Mouse (Mus musculus) MEL-GATA-1-ER (cell line): Measurements from ENCODE around the gene Csdc2.

Experiments
- DNase-seq: peaks from one replicate; pipeline ENCODE4 v3.0.0-alpha.2; 2012; ENCODE audit warnings: low read depth; ENCODE audit errors: extremely low read depth

Csdc2 gene

DNA sequence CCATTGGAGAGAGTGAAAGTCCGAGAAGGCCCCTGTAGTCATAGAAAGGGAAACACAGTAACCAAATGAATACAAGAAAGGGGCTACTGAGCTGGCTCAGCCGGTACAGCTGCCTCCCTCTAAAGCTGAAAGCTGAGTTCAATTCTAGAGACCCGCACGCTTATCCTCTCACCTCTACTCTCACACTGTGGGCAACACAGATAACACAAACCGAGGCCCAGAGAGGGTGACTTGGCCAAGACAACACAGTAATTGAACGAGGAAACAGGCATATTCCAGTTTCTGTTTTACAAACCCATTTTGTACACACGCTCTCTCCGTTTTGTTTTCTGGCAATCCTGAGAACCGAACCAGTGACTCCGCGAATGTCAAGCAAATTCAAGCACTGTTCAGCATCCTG lies 11.6 kb upstream of the Csdc2 start:
- DNase-seq: peak; percentile 52

DNA sequence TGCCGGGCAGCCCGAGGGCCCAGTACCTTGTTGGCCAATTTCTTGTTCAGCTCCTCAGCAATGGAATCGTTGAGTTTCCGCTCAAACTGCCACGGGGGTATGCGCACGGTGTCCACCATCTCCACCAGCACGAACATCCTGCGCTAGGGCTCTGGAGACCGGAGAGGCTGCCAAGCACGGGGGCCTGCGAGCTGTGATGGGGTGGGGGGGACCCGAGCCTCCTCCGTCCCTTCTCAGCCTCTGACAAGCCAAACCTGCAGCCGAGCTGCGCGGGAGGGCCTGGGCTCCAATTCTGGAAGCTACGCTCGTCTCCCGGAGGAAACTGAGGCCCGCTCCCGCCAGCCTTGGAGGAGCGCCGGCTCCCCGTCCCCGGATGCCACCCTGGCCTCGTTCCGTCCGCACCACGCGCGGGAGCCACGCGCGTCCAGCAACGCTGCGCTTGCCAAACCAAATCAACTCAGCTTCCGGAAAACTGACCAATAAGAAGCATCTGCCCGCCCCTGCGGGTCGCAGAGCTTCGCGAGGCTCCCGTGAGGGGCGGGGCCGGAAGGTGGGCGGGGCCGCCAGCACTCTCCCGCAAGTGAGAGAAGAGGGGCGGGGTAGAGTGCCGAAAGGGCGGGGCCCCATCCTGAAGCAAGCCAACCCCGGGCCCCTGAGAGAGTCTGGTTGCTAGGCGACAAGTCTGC lies 10.7 kb upstream of the Csdc2 start, which contains the start of gene Polr3h:
TSS of gene Polr3h (minus strand) at position 481 of the 686 bp plus-strand sequence.
- peak; percentile 90 for DNase-seq

DNA sequence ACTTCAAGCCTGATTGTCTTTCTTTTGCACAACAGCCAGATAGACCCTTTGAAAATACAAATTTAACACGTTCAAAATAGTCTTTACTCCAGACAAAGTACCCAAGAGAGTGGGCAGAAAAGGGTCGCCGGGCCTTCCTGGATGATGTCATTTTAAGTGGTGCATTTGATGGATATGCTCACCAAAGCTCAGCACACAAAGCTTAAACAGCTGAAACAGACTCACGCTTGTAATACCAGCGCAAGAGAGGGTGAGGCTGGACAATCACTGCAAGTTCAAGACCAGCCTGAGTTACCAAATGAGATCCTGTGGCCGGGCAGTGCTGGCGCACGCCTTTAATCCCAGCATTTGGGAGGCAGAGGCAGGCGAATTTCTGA lies 10.1 kb upstream of the Csdc2 start:
- no peak for DNase-seq

DNA sequence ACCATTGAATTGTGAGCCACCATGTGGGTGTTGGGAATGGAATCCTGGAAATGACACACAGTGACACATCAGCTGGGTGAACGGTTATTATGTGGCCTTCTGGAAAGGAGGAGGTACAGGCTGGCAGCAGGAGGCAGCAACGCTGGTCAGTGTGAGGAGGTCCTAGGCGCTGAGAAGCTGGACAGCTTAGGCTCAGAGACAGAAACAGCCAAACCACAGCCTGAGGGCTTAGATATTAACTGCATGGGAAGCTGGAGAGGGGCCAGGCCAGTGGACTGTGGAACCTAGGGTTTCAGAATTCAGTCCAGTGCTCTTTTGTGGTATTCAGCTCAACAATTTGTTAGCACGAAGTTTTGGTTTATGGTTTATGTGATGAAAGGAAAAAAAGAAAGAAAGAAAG lies 8.8 kb upstream of the Csdc2 start:
- DNase-seq: no peak

DNA sequence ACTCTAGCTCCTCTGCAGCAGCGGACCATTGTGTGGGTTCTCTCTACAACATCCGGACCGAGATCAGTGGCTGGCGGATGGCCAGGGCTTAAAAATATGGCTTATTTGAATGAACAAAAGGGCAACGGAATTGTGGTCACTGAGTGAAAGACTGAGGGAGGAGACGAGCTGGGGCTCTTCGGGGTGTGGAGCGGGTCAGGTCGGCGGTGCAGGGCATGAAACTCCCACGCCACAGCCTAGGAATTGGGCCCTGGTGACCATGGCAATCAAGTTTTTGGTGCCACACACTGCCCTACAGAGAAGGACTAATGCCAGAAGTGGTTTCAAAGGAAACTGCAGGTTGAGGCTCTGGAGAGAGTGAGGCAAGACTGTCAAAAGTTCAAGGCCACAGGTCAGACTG lies 8.3 kb upstream of the Csdc2 start:
- no peak for DNase-seq

DNA sequence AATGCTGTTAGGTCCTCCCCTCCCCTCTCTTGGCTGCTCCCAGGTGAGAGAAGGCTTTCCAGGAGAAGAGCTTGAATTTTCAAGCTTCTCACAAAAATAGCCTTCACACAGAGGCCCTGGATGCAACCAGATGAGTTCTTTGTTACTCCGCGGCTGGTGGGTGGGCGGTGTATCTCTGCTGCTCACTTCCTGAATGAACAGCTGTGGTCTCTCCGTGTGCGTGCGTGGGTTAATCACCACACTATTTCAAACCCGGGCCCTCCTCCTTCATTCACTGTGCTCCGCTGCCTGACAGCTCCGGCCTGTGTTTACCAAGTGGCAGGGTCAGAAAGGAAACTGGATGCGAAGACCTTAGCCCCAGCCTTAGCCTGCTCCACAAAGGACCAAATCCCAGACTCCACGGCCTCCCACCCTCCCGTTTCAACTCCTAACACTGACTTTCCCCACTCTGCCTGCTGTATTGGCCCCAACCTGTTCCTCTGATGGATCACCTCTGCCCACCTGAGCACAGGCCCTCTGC lies 3.5 kb upstream of the Csdc2 start:
- no peak for DNase-seq

DNA sequence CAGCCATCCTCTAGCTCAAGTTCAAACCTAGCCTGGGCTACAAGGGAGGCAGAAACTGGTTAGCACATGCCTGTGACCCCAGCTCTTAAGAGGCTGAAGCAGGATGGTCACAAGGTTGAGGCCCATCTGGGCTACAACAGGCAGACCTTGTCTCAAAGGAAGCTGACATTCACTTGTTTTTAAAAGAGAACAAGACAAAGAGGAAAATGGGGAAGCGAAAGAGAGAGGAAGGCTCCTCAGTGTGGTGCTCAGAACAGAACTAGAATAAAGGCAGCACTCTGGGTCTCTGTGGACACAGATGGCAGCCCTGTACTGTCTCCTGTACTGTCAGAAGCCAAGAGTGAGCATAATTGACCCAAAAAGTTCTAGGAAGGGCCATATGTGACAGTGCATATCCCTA lies 2.6 kb upstream of the Csdc2 start:
- no peak for DNase-seq

DNA sequence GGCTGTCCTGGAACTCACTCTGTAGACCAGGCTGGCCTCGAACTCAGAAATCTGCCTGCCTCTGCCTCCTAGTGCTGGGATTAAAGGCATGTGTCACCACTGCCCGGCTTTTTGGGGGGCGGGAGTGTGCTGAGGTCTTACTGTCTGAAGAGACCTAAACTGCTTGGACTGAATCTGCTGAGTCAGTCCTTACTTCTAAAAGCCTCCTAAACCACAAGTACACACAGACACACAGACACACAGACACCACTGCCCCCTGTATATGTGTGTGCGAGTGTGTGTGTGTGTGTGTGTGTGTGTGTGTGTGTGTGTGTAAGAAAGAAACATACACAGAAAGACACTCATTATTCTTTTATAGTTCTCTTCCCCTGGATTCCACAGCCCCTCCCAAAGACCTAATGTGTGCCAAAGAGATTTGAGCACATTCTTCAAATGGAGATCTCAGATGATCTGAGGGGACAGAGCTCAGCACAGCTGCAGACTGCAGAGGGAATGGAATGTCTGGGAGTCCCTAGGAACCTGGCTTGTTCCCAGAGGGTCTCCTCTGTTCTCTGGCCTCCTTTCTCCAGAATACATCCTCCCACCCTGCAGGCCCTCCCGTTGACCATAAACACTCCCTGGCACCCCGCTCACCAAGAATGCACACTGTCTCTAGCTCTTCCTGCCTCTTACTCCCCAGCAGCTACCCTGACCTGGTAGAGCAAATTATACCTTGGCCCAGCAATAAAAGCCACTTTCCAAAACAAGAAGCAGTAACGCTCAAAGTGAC lies 506 bp upstream of the Csdc2 start:
- DNase-seq: no peak

DNA sequence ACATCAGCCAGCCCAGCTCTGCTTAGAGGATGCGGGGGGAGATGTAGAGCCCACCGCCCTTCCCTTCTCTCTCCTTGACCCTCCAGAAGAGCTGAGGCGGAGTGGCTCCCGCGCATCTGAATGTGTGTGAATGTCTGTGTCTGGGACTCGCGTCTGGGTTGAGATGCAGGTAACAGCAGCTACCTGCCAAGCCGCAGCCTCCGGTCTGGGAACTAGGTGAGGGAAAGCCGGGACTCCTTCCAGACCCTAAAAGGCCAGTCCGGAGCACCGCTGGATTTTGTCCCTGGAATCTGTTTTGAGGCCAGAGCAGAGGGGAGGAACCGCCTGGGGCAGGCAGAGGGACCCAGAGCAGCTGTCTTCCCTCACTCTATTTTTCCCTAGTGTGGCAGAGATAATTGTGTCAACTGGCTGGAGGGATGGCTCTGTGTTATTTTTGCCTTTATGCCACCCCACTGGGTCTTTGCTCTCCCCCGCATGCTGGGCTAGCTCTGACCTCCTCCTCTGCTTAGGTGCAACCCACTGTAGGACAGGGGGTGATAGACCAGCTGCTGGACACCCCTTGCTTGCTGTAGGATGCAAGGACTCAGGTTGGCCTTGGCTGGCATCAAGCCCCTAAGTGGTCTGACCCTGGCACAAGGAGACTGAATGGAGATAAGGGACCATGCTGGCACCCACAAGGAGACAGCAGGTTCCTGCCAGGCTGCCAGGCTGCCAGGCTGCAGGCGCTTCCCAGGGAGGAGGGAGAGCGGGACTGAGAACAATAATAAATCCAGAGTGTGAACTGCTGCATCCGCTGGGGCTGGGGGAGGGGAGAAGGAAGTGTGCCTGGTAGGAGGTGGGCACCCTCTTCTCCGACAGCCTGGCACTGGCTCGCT lies 776 bp downstream of the Csdc2 start:
- no peak for DNase-seq

DNA sequence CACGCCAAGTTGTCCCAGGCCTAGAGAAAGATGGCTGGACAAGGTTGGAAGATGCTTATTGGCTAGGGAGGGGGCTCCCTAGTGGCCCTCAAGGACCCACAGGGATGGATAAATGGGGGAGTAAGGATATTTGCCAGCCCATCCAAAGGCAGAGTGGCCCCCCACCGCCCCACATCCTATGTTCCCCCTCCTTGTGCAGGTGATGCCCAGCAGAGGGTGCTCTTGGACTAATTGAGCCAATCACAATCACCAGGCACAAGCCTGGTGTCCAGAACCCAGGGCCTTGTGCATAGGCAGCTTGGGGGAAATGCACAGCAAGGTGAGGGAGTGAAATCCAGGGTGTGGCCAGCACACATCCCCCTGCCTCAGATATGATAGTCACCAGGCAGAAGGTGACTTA lies 1.7 kb downstream of the Csdc2 start:
- DNase-seq: peak; percentile 21

DNA sequence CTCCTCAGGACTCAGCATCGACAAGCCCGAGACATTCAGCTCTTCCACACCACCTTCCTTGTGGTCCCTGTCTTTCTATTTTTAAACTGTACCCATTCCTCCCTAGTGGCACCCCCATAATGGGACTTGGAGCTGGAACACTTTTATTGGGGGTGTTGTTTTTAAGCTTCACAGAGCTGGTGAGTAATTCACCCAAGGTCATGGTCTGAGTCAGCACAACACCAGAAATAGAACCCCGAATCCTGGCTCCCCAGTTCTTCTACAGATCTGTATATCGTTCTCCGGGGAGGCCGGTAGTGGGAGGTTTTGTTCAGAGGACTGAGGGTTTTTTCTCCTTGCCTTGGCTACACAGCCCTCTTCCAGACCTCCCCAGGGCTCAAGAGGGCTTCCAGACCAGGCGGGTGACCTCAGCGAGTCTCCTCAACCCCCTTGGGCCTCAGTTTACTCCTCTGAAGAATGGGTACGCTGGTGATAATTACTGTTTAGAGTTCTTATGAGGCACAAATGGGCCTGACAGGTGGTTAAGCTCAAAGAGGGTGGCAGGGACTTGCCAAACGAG lies 2.7 kb downstream of the Csdc2 start:
- no peak for DNase-seq

DNA sequence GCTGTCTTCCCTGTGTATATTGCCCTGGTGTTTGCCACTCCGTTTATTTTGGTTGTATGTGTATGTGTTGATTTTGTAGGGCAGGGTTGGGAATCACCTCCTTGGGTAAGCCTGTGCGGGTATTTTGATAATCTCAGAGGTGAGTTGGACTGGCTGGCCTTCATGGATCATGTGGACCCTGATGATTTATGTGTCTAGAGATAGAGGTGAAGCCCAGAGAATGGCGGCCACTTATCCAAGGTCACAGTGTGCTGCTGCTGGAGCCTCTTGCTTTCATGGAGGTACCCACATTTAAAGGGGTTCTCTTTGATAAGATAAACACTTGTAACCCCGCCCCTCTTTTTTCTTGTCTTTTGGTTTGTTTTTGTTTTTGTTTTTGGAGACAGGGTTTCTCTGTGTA lies 3.2 kb downstream of the Csdc2 start:
- DNase-seq: no peak

DNA sequence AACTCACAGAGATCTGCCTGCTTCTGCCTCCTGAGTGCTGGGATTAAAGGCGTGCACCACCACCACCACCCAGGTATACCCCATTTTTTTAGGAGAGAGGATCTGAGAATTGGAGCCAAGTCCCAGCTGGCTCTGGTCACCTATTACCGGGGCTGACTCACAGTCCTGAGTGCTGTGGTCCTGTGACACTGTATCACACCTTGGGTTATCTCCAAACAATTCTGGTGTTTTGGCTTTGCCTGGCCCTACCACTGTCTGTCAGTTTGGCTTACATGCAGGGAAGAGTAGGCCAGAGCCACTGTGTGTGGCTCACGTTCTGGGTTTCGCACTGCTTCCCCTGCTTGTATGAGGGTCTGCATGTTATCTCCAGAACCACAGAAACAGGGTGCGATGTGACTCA lies 3.7 kb downstream of the Csdc2 start:
- no peak for DNase-seq

DNA sequence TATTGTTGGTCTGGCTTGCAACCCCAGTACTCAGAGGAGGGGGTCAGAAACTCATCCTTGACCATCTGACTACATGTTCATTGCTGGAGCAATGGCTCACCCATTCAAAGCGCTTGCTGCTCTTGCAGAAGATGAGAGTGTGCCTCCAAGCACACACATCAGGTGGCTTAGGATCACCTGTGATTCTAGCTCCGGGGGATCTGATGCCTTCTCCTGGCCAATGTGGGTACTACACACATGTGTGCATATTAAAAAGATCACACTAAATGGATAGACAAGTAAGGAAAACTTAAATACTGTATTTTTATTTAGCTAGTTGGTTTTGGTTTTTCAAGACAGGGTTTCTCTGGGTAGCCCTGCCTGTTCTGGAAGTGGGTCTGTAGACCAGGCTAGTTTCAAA lies 4.5 kb downstream of the Csdc2 start:
- no peak for DNase-seq

DNA sequence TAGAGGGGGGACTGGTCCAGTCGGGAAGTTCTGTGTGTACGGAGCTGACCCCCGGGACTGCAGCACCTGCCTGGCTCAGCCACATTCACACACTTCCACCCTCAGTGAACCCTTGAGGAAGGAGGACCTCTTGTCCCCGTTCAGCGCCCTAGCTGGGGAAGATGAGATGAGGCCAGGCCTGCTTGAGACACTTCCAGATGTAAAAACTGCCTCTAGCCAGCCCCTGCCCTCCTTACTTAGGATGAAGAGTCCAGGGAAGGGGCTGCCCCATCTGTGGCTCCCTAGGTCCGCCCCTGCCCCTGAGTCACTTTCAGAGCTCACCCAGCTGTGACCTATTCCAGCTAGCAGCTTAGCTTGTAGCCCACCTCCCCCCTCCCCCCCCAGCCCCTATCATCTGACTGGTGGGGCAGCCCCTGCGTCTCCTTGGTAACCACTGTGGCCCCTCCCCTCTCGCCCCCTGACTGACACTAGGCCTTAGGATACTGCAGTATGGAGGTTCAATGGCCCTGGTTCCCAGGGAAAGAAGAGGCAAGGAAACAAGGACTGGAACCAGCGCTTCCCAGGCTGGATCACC lies 6.7 kb downstream of the Csdc2 start:
- DNase-seq: no peak

DNA sequence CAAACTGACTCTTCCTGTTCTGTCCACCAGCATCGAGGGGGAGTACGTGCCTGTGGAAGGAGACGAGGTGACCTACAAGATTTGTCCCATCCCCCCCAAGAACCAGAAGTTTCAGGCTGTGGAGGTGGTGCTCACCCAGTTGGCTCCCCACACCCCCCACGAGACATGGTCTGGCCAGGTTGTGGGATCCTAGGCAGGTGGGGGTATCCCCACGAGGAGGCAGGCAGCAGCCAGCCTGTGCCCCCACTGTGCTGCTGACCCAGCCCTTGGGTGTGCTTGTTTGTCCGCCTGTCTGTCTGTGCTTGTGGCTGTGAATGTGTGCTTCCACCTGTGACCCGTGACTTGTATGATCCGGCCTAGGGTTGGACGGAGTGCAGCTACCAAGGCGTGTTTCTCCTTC lies 12.5 kb downstream of the Csdc2 start:
- no peak for DNase-seq

DNA sequence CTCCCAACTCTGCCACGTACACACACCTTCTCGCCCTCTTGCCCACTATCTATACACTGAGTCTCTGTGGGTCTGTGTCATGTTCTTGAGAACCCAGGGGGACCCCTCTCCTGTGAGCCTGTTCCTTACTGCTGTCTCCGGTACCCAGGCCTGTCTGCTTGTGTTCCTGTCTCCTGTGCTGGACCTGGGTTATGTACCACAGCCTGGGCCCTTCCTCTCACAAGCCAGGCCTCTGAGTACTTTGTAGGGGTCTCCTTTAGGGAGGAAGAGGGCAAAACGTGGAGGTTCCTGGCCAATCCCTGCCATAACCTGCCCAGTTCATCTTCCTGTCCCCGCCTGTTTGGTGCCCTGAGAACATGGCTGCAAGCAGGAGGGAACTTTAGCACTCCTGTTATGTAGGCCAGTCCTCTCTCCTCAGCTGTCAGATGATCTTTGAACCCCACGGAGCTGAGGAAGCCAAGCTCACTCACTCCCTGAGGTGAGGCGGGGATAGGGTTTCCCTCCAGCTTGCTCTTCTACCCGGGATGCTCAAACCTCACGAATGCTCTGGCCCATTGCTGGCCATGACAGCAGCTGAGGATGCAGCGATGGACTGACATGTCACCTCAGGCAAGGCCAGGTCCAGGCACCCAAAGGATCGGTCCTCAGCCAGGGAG lies 13.0 kb downstream of the Csdc2 start:
- DNase-seq: no peak

DNA sequence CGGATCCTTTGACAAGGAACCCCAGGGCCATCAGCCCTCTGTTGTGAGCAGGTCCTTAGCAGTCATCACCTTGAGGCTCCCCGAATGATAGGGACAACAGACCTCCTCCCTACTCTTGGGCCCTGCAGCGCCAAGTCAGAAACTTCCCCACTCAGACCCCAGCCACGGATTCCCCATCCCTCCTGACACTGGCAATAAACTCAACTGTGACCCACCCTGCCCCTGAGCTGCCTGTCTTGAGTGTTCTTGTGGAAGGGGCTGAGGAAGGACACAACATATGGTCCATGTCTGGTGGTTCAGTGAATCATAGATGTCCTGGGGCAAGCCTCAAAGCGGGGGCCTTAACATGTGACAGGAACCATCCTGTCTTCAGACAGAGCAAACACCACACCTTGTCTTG lies 14.2 kb downstream of the Csdc2 start:
- DNase-seq: no peak

DNA sequence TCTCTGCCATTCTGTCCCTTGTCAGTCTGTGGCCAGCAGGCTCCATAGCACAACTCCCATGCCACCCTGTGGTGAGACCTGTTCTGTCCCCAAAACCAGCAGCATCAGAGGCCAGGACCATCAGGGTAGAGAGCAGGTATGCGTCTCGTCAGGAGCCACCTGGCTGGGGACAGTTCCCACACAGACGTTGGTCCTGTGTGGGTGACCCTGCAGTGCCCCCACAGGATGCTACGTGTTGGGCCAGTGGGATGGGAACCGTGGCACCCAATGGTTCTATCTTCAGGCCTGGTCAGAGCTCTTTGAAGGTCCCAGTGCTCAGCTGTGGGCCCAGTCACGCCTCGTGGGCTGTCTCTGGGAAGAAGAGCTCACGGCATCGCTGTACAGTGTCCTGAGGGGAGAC lies 14.6 kb downstream of the Csdc2 start:
- DNase-seq: no peak

DNA sequence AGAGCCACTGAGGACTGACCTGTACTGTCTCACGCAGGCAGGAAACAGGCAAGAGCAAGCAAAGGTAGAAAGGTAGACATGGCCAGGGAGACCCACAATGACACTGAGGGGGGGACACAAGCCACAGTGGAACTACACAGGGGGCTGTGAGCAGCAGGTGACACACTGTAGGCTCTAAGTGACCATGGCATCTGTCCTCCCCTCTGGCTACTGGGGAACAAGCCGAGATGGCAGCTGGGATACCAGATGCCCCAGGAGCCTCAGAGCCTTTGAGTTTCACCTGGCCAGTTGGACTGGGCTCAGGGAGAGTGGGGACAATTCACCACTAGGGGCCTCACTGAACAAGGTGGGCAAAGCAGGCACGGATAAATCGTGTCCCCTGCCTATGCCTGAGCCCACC lies 15.8 kb downstream of the Csdc2 start:
- no peak for DNase-seq

DNA sequence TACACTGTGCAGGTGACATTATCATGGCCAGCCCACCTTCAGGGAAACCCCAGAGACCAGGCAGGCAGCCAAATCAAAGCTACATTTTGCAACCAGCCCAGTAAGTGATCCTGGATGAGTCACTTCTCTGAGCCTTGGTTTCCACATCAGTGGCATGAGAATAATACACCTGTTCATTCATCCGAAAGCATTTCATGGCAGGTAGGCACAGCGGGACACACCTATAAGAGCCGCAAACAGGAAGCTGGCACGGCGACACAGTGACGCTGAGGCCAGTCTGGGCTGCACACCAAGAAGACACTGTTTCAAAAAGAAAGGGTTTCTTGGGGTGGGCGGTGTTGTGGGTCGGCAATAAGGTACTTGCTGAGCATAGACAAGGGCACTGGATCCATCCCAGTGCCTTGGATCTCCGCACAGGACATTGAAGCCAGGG lies 17.6 kb downstream of the Csdc2 start:
- no peak for DNase-seq
